Mouse (Mus musculus) urinary bladder, postnatal 36 days (tissue): ENCODE results near the gene Kit.

ENCODE experiments used
- DNase-seq, 2 experiments: peaks; one replicate each; pipeline ENCODE4 v3.0.0; 2022; ENCODE audit warnings: low spot score in 2 of 2, mixed read lengths in 1 of 2

The Kit gene

GRCm38 (mm10) chr5:75632846-75633640 is 58.3 kb downstream of the Kit start:
- no peak for DNase-seq

- no peak for DNase-seq
Observed at GRCm38 (mm10) chr5:75635385-75635784, 60.7 kb downstream of the Kit start.

GRCm38 (mm10) chr5:75640637-75641036 is 65.9 kb downstream of the Kit start:
- no peak for DNase-seq

- DNase-seq: no peak
Observed at GRCm38 (mm10) chr5:75647046-75647445, 72.3 kb downstream of the Kit start.

GRCm38 (mm10) chr5:75650566-75650965 is 75.8 kb downstream of the Kit start:
- no peak for DNase-seq

- no peak for DNase-seq
Observed at GRCm38 (mm10) chr5:75653431-75653830, 78.7 kb downstream of the Kit start.

- DNase-seq: no peak
Observed at GRCm38 (mm10) chr5:75658575-75658974, 83.9 kb downstream of the Kit start.

GRCm38 (mm10) chr5:75660342-75660741 is 85.6 kb downstream of the Kit start:
- DNase-seq: no peak

GRCm38 (mm10) chr5:75662466-75662865 is 87.8 kb downstream of the Kit start:
- DNase-seq: no peak

GRCm38 (mm10) chr5:75663768-75664167 is 89.1 kb downstream of the Kit start:
- no peak for DNase-seq

GRCm38 (mm10) chr5:75667083-75667482 is 92.4 kb downstream of the Kit start:
- no peak for DNase-seq

GRCm38 (mm10) chr5:75671136-75671788 is 96.5 kb downstream of the Kit start:
- DNase-seq: no peak

GRCm38 (mm10) chr5:75676024-75676423 is 101.3 kb downstream of the Kit start:
- DNase-seq: no peak

- no peak for DNase-seq
Observed at GRCm38 (mm10) chr5:75679896-75680295, 105.2 kb downstream of the Kit start.

- DNase-seq: no peak
Observed at GRCm38 (mm10) chr5:75695162-75695809, 120.6 kb downstream of the Kit start.

- DNase-seq: no peak
Observed at GRCm38 (mm10) chr5:75696960-75697359, 122.2 kb downstream of the Kit start.

GRCm38 (mm10) chr5:75698556-75698955 is 123.8 kb downstream of the Kit start:
- no peak for DNase-seq

- DNase-seq: no peak
Observed at GRCm38 (mm10) chr5:75699081-75699480, 124.4 kb downstream of the Kit start.

- no peak for DNase-seq
Observed at GRCm38 (mm10) chr5:75699516-75699915, 124.8 kb downstream of the Kit start.

- no peak for DNase-seq
Observed at GRCm38 (mm10) chr5:75701662-75702061, 126.9 kb downstream of the Kit start.

- no peak for DNase-seq
Observed at GRCm38 (mm10) chr5:75702080-75702479, 127.4 kb downstream of the Kit start.

GRCm38 (mm10) chr5:75704584-75705175 is 130.0 kb downstream of the Kit start:
- DNase-seq: no peak
